Mouse (Mus musculus) midbrain, embryonic 16.5 days (tissue): ENCODE measurements around the gene Pkn3. TPM values are rescaled to one million over a fixed set of nuclear protein-coding genes. Genes with fewer than 3 reads are reported as not detected.

Source experiments
- ATAC-seq: fragments of 200-750 bp; cut with Nextera tagmentation; 2 replicates; pipeline ENCODE4 v1.8.0; 2017; ENCODE audit warnings: moderate TSS enrichment
- H3K27ac ChIP-seq: fragments of 300-500 bp; sonication (generic); 2 replicates; pipeline ENCODE4 v1.5.1; 2014; ENCODE audit warnings: mild to moderate bottlenecking, low read length, mixed read lengths
- H3K27me3 ChIP-seq: fragments of 300-500 bp; sonication (generic); 2 replicates; pipeline ENCODE4 v1.6.1; 2014; ENCODE audit warnings: low read depth, low read length, mixed read lengths; ENCODE audit not compliant: control insufficient read depth, insufficient read depth
- H3K36me3 ChIP-seq: fragments of 300-500 bp; sonication (generic); 2 replicates; pipeline ENCODE4 v1.6.1; 2014; ENCODE audit warnings: mild to moderate bottlenecking, low read length, moderate library complexity, mixed read lengths; ENCODE audit not compliant: control insufficient read depth, insufficient read depth
- H3K4me1 ChIP-seq: fragments of 300-500 bp; sonication (generic); 2 replicates; pipeline ENCODE4 v1.6.1; 2014; ENCODE audit warnings: mild to moderate bottlenecking, low read length, mixed read lengths; ENCODE audit not compliant: control insufficient read depth, insufficient read depth
- H3K4me2 ChIP-seq: fragments of 300-500 bp; sonication (generic); 2 replicates; pipeline ENCODE4 v1.6.1; 2014; ENCODE audit warnings: mild to moderate bottlenecking, low read length, mixed read lengths
- H3K4me3 ChIP-seq: fragments of 300-500 bp; sonication (generic); 2 replicates; pipeline ENCODE4 v1.5.1; 2014; ENCODE audit warnings: low read depth, mild to moderate bottlenecking, low read length, moderate library complexity, mixed read lengths
- H3K9ac ChIP-seq: fragments of 300-500 bp; sonication (generic); 2 replicates; pipeline ENCODE4 v1.6.1; 2014; ENCODE audit warnings: low read depth, low read length, mixed read lengths
- H3K9me3 ChIP-seq: fragments of 300-500 bp; sonication (generic); replicated peaks from 2 replicates; pipeline ENCODE4 v1.6.1; 2014; ENCODE audit warnings: mild to moderate bottlenecking, low read length, mixed read lengths; ENCODE audit not compliant: control insufficient read depth, poor library complexity, severe bottlenecking
- WGBS: fragments of 180-500 bp; shearing (Covaris S2); extraction: QIAGEN DNeasy Blood & Tissue Kit; methylation state at CpG from one replicate; pipeline ENCODE4 v1.1.7; 2014; 5-methylcytosine and 5-hydroxymethylcytosine counted together
- polyA plus RNA-seq: library from polyadenylated mRNA; unstranded; fragments of >200 nt; fragmentation: Nextera tagmentation; extraction: Ambion mirVana; gene quantifications from 2 replicates; pipeline ENCODE4 v1.2.1, GENCODE M21; 2015

Pkn3 gene
- polyA plus RNA-seq, 1 experiment from 2014 or later: 1.5 TPM

GRCm38 (mm10) chr2:30061215-30062166 lies 16.0 kb upstream of the Pkn3 start:
- Histone ChIP-seq H3K9ac (peak overlapping the region; percentile 52), H3K4me2 (peak overlapping the region; percentile 97), H3K36me3 (no peaks in the 10 kb centered on the region), H3K27me3 (peaks cover 3% of the 10 kb centered on the region; the same call in 1 of the 2 replicates), H3K9me3 (no peaks in the 10 kb centered on the region), H3K27ac (peak overlapping the region; percentile 73; the same call in 1 of the 2 replicates), H3K4me3 (peak overlapping the region; percentile 41), H3K4me1 (peaks cover 20% of the 10 kb centered on the region)
- WGBS: 8% methylated on average over 37 of the region's 37 CpGs
- ATAC-seq: no peak

DNA sequence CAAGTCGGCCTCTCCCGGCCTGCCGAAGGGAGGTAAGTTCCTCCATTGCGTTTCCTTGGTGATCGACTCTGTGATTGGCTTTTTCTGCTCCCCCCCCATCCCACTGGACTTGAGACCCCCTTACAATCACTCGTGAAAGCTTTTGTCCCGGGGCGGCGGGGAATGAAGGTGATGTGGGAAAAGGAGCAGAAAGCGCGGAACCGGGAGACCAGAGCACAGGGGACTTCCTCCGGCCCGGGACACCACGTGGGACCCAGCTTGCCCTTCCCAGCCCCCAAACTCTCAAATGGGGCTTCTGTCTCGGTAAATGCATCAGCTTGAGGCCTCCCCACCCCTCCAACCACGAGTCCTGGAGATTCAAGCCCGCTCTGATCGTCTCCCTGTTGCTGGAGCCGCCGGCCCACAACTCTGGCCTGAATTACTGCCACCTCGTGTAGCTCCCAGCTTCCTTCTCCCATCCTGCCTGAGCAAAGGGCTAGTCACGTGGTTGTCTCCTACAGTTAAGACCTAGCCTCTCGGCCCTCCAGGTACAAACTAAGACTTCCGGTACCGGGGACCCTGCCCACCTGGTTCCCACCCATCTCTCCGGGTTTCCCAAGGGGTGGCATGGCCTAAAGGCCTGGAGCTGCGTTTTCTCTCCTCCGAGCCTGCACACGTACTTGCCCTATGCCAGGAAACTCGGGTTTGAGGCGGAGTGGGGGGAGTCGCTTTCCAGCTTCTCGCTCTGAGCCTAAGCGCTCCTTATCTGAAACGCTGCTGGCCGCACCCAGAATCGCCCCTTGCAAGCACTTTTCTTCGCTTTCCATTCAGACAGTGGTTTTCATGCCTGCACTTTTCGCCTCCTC lies 15.0 kb upstream of the Pkn3 start:
- Histone ChIP-seq H3K4me1 (peaks cover 20% of the 10 kb centered on the region), H3K27me3 (peaks cover 3% of the 10 kb centered on the region; the same call in 1 of the 2 replicates), H3K4me2 (peak overlapping the region; percentile 97), H3K9me3 (no peaks in the 10 kb centered on the region), H3K36me3 (no peaks in the 10 kb centered on the region), H3K4me3 (peak overlapping the region; percentile 41), H3K9ac (peak overlapping the region; percentile 52), H3K27ac (peak overlapping the region; percentile 73)
- under 1% methylated on average over 40 of the region's 40 CpGs for WGBS
- no peak for ATAC-seq

GRCm38 (mm10) chr2:30063235-30063634 lies 14.2 kb upstream of the Pkn3 start:
- H3K27me3 ChIP-seq: peaks cover 3% of the 10 kb centered on the region; the same call in 1 of the 2 replicates
- H3K4me1 ChIP-seq: peaks cover 26% of the 10 kb centered on the region
- peak overlapping the region; percentile 41 for H3K4me3 ChIP-seq
- peak overlapping the region; percentile 52 for H3K9ac ChIP-seq
- H3K27ac ChIP-seq: 0 out of 2 replicates have a peak overlapping the region, but pooled peaks have one; percentile 73
- 4% methylated on average over 8 of the region's 8 CpGs for WGBS
- no peak for ATAC-seq
- no peaks in the 10 kb centered on the region for H3K36me3 ChIP-seq
- H3K9me3 ChIP-seq: no peaks in the 10 kb centered on the region
- H3K4me2 ChIP-seq: peak overlapping the region; percentile 97

DNA sequence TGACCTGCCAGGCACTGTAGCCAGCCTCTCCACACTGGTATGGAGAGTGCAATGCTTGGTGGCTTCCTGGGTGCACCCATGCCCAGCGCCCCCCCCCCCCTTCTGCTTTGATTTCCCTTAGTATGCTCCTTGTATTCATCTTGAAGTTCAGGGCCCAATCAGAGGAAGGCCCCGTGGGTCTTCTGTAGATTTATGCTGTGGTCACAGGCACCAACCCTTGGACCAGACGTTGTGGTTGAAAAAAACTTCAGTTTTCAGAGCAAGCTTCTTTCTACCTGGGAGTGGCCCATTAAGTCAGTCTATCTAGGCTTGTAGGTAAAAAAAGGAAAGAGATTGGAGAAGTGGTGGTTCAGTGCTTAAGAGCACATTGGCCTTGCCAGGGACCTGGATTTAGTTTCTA lies 13.7 kb upstream of the Pkn3 start:
- H3K4me2 ChIP-seq: peak overlapping the region; percentile 97; the same call in 1 of the 2 replicates
- H3K36me3 ChIP-seq: no peaks in the 10 kb centered on the region
- no peak overlapping the region for H3K9ac ChIP-seq
- 20% methylated on average over 2 of the region's 3 CpGs for WGBS
- no peak for ATAC-seq
- H3K4me3 ChIP-seq: no peak overlapping the region
- H3K9me3 ChIP-seq: no peaks in the 10 kb centered on the region
- peaks cover 3% of the 10 kb centered on the region; the same call in 1 of the 2 replicates for H3K27me3 ChIP-seq
- H3K27ac ChIP-seq: no peak overlapping the region
- peaks cover 30% of the 10 kb centered on the region for H3K4me1 ChIP-seq

DNA sequence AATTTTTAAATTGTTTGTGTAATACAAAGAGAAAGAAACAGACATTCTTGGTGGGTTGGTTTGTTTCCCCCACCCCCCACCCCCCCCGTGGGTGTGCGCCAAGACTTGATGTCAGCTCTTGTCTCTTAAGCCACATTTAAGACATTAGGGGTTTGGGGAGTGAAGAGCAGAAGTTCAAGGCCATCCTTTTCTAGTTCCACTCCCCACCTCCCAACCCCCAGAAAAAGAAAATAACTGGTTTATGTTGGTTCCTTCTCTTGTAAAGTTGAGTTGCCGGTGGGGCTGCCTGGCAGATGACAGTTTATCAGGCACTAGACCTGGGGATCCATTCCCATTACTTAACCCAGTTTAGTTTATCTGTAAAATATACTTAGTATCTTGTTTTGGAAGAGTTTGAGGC lies 13.2 kb upstream of the Pkn3 start:
- Histone ChIP-seq H3K9me3 (no peaks in the 10 kb centered on the region), H3K27ac (no peak overlapping the region), H3K27me3 (peaks cover 3% of the 10 kb centered on the region; the same call in 1 of the 2 replicates), H3K4me3 (no peak overlapping the region), H3K9ac (no peak overlapping the region), H3K4me1 (peaks cover 30% of the 10 kb centered on the region), H3K4me2 (no peak overlapping the region), H3K36me3 (no peaks in the 10 kb centered on the region)
- 39% methylated on average over 3 of the region's 3 CpGs for WGBS
- no peak for ATAC-seq

DNA sequence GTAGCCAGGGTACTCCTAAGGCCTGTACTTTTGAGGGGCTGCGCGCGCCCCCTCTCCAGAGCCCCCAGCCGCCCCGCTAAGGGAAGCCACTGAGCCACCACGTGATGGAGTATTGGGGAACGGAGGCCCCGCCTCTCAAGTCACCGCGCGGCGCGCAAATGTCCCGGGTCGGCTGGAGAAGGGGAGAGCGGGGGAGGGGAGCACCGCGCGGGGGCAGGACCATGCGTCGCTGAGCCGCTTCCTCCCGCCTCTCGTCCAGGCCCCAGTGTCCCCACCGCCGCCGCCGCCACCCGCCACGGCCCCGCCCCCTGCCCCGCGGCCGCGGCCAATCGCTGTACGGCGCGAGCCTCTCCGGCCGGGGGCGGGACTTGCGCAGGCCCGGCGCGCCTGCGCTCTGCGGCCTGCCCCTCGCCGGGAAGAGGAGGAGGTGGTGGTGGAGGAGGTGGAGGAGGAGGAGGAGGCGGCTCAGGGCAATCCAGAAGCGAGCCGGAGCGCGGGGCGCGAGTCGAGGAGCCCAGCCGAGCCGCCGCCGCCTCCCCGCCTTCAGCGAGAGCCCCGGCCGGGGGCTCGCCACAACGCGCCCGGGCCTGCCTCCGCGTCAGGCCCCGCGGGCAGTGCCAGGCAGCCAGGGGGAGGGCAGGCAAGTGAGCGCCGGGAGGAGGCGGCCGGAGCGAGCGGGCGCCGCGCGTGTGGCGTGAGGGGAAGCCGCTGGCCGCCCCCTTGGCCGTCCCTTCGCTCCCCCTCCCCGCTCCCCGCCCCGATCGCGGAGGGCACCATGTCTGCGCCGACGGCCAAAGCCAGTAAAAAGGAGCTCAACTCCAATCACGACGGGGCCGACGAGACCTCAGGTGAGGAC lies 11.2 kb upstream of the Pkn3 start:
- peaks cover 30% of the 10 kb centered on the region for H3K4me1 ChIP-seq
- peak overlapping the region; percentile 100 for H3K27ac ChIP-seq
- H3K27me3 ChIP-seq: no peaks in the 10 kb centered on the region
- peak; percentile 95 for ATAC-seq
- WGBS: under 1% methylated on average over 41 of the region's 101 CpGs
- peak overlapping the region; percentile 46 for H3K4me2 ChIP-seq
- peak overlapping the region; percentile 99 for H3K9ac ChIP-seq
- H3K9me3 ChIP-seq: no peaks in the 10 kb centered on the region
- H3K36me3 ChIP-seq: 0 out of 2 replicates have a peak, but pooled peaks cover 7% of the 10 kb centered on the region
- peak overlapping the region; percentile 98 for H3K4me3 ChIP-seq

DNA sequence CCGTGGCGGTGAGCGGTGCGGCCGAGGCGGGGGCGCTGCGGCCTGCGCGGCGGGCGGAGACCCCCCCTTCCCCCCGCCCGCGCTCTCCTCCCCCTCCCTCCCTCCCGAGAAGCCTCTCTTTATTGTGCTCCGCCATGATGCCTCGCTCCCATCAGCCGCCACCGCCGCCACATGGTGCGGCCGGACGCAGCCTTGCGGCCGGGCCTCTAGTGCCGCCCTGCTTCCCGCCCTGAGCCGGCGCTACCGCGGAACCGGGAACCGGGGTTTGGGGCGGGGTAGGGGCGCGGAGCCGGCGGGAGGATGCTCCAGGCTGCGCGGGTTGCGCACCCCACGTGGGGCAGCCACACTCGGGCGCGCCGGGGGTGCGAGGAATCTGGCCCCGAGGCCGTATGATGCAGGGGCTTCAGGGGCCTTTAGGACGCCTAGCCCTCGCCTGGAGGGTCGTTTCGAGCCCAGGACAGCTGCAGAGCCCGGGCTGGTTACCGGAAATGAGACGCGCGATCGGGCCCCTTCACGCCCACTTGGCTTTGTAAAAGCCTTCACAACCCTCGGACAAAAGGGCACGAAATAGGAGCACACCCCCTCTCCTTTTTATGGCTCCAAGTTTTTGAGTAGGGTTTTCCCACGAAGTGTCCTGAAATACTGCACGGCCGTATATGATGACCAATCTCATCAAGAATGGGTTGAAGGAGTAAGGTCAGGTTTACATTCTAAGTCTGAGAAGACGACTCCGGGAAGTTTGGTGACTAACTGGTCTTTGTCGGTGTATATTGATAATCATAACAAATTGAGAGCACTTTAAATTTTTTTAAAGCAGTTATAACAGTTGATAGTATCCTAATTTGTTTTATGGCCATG lies 10.2 kb upstream of the Pkn3 start:
- Histone ChIP-seq H3K9ac (peak overlapping the region; percentile 99), H3K4me3 (peak overlapping the region; percentile 98), H3K36me3 (0 out of 2 replicates have a peak, but pooled peaks cover 7% of the 10 kb centered on the region), H3K9me3 (no peaks in the 10 kb centered on the region), H3K27ac (peak overlapping the region; percentile 100), H3K4me2 (peak overlapping the region; percentile 67), H3K27me3 (no peaks in the 10 kb centered on the region), H3K4me1 (peaks cover 23% of the 10 kb centered on the region)
- peak; percentile 49 for ATAC-seq
- WGBS: under 1% methylated on average over 49 of the region's 69 CpGs
